Mouse (Mus musculus) adipocyte (in vitro differentiated cells): ENCODE measurements at regions not wholly inside any gene's neighbourhood (a gene's known extent, or its start where the extent isn't known, plus 50 kb on each side); places are given as distances from the start of the nearest gene placed in this dataset.

Source experiments
- DNase-seq: peaks from one replicate; pipeline ENCODE4 v3.0.0-alpha.2; 2016; ENCODE audit warnings: low spot score

DNA sequence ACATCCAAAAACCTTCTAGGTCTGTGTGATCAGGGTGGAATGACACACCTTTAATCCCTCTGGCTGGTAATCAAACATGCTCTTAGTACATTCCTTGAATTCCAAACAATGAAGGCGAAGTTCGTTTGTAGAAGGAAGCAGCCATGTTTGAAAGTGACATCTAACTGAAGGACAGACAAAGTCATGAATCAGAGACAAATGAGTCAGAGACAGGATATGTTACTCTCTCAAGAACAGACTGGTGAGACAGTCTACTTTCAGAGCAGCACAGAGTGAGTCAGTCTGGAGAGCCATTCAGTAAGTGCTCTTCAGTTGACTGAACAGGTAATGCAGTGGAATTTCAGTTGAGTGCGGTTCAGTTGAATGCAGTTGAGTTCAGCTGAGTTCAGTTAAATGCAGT is 150.4 kb downstream of the Cpe start:
- DNase-seq: no peak

- DNase-seq: no peak
Observed at GRCm38 (mm10) chr8:64539846-64540472, 152.9 kb downstream of the Cpe start.

DNA sequence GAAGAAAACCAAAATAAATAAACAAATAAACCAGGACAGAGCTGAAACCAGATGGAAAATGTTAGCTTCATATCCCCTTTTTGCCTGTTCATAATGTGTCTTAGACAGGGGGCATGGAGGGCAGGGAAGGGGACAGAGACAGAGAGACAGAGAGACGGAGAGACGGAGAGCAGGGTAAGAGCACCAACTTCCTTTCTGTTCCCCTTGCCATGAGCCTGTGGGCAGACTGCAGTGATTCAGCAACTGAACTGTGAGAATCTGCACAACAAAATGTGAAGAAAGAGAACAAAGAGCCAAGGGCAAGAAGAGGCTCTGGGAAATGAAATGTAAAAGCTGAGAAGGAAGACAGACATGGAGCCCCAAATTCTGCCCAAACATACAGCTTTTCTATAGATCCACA is 161.1 kb downstream of the Cpe start:
- no peak for DNase-seq

DNA sequence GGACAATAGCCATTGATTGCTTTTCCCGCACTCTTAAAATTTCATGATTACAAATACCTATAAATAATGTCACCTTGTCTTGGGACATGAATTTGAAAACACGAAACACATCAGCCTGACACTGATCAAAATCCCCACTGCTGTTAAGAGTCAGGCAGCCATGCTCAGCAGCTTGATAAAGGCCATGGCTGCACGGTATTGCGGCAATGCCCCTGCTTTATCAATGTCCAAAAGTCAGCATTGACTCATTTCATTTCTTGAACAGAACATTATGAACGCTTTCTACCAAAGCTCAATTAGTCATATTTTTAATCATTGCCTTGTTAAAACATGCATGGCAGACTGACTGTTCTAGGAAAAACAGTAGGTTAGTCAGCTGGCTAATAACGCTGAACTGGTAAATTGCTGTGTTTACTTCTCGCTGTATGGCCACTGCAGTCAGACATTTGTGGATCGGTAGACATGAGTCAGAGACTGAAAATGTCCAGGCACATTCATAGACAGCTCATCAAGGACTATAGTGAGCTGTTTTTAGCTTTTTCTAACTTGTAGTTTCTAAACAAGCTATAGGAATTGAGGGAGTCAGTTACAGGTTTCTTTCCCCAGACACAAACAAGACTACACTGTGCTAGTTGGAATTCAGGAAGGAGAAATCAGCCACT is 170.3 kb downstream of the Cpe start:
- peak; percentile 7 for DNase-seq

DNA sequence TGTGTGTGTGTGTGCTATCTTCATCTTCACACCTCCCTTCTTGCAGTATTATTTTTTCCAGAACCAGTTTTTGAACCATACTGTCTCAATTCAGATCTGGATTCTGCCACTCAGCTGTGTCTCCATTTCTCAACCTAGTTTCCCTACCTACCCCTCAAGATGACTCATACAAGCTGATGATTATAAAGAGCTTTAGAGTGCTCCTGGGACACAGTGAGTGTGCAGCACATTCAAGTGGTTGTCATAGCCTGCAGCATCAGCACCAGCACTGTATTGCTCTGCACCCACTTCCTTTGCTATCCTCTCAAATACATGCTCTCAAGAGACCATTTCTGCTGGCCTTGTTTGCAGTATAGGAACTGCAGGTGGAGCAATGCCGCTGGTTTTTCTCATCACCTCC is 173.2 kb downstream of the Cpe start:
- no peak for DNase-seq

- DNase-seq: no peak
Observed at GRCm38 (mm10) chr8:64515923-64516322, 176.9 kb downstream of the Cpe start.

DNA sequence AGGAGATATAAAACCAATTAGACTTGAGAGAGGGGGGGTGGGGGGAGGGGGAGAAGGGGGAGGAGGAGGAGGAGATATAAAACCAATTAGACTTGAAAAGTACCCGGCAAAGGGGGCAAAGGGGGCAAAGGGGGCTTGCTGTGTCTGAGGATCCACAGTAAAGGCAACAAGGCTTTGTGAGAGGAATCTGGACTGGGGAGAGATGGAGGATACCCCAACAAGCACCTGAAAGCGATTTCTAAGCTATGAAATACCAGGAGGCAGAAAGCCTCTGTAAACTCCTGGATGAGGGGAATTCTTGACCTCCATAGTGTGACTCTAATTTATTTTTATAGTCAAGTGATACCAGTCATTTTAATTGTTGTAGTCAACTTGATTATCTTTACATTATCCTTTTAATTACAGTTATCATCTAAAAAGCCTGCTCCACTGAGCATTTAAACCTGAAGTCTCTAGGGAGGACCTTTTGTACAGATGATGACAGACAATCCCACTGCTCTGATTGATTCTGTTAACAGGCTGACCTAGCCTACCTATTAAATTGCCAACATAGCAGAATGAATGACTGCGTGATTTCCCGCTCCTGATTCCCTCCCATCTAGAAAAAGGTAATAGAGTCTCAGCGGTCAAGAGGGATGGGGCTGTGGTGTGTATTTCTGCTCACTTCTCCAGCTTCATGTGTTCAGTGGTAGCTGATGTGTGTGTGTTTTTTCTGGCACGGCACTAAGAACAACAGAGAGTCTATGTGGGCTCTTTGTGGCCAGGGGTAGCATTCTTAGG is 195.4 kb downstream of the Cpe start:
- no peak for DNase-seq

- DNase-seq: no peak
Observed at GRCm38 (mm10) chr8:64496333-64497213, 196.3 kb downstream of the Cpe start.

- DNase-seq: no peak
Observed at GRCm38 (mm10) chr8:64491561-64491960, 201.3 kb downstream of the Cpe start.

- DNase-seq: no peak
Observed at GRCm38 (mm10) chr8:64488057-64488456, 204.8 kb downstream of the Cpe start.

DNA sequence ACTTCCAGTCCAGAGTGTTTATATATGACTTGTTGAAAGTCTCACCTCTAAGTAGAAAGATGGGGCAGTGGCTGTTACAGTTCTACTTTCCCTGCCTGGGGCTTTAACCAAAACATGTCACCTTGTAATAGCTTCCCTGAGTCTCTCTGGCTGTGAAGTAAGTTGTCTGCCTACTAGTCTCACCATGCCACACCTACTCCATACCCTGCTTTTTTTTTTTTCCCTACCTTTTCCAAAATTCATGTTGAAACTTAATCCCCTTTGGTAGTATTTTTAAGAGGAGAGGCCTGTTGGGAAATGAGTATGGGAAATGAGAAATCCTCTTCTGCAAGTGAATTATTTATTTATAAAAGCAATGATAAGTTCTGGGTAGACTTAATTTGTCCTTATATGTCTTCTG is 219.6 kb downstream of the Cpe start:
- DNase-seq: no peak

DNA sequence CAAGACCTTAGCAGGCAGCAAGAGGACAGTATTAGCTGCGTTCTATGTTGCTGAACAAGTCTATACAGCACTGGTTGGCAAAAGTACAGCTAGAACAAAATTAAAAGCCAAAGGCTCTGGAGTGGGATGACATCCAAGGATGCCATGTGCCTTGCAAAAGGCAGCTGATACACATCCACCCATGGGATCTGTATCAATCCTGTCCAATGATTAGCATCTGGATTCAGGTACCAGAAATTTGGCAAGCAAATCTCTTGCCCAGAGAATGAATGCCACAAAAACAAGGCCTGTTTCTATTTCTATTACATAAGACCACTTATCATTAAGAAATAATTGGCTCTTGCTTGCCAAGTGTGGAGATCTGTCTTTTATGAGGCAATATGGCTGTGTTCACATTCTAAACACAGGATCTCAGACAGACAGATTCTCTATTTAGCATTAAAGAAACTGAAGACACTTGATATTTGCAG is 220.0 kb downstream of the Cpe start:
- peak; percentile 26 for DNase-seq

DNA sequence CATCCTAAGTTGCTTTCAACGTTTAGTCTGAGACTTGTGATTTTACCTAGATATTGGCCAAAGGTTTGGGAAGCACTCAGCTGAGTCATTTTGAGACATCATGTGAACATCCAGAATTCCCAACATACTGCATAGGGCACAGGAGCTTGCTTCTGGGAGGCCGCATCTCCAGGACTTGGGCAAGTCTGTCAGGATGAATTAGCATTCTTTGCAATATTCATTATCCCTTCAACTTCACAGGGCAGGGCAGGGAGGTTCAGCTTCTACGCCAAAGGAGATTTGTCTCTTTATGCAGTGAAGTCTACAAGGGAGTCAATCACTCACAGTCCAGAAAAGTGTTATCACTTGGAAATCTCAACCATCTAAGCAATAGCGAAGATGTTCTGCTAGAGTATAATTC is 231.7 kb downstream of the Cpe start:
- no peak for DNase-seq

DNA sequence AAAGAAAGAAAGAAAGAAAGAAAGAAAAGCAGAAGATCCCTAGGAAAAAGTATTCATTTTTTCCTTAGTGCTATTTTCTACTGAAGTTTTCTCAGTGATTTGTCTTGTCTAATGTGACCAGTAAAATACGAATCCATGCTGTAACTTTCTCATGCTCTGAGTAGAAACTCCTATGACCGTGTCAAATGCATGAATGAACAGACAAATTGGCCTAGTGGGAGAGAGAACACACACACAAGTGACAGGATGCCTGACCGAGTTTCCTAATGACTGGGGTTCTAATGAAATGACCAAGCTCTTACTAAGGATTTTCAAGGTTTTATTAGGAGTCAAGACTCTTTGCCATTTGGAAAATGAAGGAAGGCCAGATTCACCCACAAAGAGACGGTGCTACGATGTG is 235.9 kb downstream of the Cpe start:
- no peak for DNase-seq

- no peak for DNase-seq
Observed at GRCm38 (mm10) chr8:64454736-64455135, 238.1 kb downstream of the Cpe start.

GRCm38 (mm10) chr8:64445366-64445765 is 239.3 kb upstream of the Tll1 start:
- no peak for DNase-seq

DNA sequence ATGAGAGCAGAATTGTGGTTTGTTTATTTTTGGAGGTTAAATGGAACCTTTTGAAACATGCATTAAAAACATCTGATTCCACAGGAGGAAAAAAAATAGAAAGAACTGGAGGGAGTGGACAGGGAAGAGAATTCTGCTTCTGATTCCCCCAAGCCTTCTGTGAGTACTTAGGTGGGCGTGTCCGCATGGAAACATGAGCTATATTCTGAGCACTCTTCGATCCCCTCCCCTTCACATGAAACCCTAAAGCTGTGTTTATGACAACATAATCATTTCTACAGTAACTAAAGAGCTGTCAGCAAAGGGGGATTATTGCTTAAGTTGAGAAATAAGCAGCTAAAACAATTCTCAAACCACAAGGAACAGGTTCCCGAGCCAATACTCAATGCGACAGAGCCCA is 238.4 kb upstream of the Tll1 start:
- no peak for DNase-seq

- DNase-seq: no peak
Observed at GRCm38 (mm10) chr8:64438489-64438888, 232.4 kb upstream of the Tll1 start.

DNA sequence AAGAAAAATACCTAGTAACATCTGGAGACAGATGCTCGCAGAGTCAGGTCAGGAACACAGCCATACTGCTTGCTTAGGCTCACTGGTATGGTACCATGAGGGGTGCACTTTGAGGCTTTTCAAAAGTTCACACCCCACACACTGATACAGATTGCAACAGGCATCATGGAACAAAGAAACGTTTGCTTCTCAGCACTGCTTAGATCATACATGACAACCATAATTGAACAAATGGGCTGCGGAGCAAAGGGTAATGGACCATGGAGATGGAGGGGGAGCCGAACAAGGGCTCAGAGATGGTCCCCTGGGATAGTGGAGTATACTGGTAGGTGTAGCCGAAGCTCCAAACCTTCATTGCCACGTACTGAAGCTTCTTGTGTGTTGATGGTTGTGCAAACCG is 228.6 kb upstream of the Tll1 start:
- no peak for DNase-seq

DNA sequence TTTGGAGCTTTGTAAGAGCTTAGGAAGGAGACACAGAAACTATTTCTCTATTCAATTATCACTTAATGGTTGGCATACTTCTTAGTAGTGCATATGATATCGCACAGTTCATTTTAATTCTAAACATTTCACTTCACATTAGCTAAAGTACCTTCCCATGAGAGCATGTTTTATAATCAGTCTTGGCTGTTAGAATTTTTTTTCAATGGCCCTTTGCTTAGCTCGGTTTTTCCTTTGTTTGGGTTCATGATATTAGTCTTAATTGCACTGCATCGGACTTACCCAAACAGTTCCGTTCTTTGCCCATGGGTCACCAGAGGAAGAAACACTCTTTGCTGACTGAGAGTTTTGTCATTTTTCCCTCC is 216.8 kb upstream of the Tll1 start:
- DNase-seq: no peak

- no peak for DNase-seq
Observed at GRCm38 (mm10) chr8:64422200-64422849, 216.3 kb upstream of the Tll1 start.
